Mouse (Mus musculus): Measurements from ENCODE around the gene Arrdc2.

DNA sequence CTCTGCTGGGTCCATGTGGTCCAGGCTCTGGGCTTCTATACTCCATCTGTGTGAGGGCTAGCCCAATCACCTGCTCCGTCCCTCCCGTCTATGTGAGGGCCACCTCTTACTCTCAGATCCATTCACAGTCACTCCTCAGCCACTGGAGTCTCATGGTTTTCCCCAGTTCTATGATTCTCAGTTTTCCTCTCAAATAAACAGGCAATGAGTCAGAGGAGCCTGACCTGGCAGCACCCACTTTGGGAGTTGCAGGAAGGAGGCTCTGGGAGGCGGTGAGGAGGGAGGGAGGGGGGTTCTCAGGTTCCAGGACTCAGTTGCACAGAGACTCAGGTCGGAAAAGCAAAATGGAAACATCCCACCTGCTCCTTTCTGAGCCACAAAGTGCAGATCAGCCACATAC, 26.6 kb downstream of the Arrdc2 start:
- TF ChIP-seq POLR2A (IDR thresholded peaks at IDR 0.05; ENCODE audit: borderline replicate concordance, low read depth, low read length) (no peak), CTCF (IDR thresholded peaks at IDR 0.05; ENCODE audit: low read depth, low read length) (no peak)
